Mouse (Mus musculus) CH12.LX (cell line): ENCODE measurements around the gene Dnajb1.

ENCODE experiments used
- JUN ChIP-seq: IDR thresholded peaks from 2 replicates; pipeline ENCODE4 v1.6.1; 2011; ENCODE audit warnings: low read depth, mild to moderate bottlenecking, low read length, improper control_type of control experiment, moderate library complexity; ENCODE audit not compliant: insufficient read depth
- TBP ChIP-seq: conservative IDR thresholded peaks from 2 replicates; pipeline ENCODE4 v1.6.1; 2011; ENCODE audit warnings: low read depth, low read length, improper control_type of control experiment
- TCF12 ChIP-seq: IDR thresholded peaks from 2 replicates; pipeline ENCODE4 v1.6.1; 2014; ENCODE audit warnings: low read depth, mild to moderate bottlenecking, inconsistent platforms, low read length, improper control_type of control experiment
- USF1 ChIP-seq: IDR thresholded peaks from 2 replicates; pipeline ENCODE4 v1.6.1; 2014; ENCODE audit warnings: low read depth, mild to moderate bottlenecking, inconsistent platforms, low read length, improper control_type of control experiment
- ZNF384 ChIP-seq: IDR thresholded peaks from 2 replicates; pipeline ENCODE4 v1.6.1; 2012; ENCODE audit warnings: low read depth, low read length, improper control_type of control experiment, inconsistent platforms

DNA sequence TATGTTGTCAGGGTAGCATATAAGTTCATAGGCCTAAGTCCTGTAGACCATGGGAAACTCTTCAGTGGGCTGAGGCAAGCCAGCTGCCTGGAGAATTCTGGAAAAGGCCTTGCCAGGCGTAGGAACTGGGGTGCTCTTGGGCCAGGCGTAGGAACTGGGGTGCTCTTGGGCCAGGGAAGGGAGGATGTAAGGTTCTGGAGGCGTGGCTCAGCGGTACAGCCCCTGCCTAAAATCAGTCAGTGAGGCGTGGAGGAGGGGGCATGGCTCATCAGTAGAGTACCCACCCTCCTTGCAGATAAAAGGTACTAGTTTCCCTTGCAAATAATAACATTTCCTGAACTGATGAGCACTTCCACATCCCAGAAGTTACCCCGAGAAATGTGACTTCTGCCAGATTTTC, 46.7 kb downstream of the Dnajb1 start:
- TF ChIP-seq TCF12 (no peak), TBP (no peak), USF1 (no peak), JUN (no peak), ZNF384 (no peak)
